Mouse (Mus musculus): ENCODE results near the gene Lancl1. TPM values are rescaled to one million over a fixed set of nuclear protein-coding genes. Genes with fewer than 3 reads are reported as not detected.

The Lancl1 gene
- polyA plus RNA-seq (2014; fragmentation: Nextera tagmentation; extraction: Ambion mirVana): 75.4 and 85.7 TPM in 2 replicates

DNA sequence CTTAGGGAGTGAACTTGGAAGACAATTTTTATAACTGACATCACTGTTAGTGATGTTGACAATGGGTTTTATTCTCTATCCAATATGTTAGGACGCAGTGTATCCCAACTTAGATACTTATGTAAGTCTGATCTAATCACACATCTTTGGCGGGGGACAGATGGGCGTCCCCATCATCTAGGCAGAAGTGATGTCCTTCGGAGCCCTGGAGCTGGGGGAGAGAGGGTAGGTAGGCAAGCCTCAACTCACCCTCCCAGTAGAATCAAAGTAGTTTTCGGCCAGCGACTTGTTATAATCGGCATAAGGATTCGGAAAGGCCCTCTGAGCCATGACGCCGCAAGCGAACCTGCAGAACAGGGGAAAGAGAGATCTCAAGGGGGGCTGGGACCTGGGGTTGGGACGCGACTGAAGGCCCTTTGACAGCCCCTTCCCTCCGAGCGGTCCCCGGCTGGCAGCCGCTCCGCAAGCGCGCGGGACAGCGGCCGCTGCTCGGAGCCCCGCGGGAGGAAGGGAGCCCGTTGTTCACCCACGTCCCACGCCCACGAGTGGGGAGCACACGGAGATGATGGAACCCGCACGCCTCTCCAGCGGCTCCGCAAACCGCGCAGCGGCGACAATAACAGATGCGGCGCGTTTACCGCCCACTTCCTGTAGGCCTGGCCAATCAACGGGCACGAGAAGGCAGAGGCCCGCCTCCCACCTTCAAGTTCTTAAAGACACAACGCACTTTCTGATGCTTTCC is at the start of gene Lancl1:
Lancl1 (minus strand) TSS at position 627 of the 742 bp plus-strand sequence.
- Histone ChIP-seq H3K4me3 (ENCODE audit: low read depth, low read length) (peak within 1 kb of the TSS; percentile 90), H3K4me1 (replicated peaks; ENCODE audit: control insufficient read depth, insufficient read depth, low read length) (peaks cover 4% of the 10 kb centered on the region; the same call in 1 of the 2 replicates), H3K27me3 (ENCODE audit: control insufficient read depth, insufficient read depth, low read length) (no peaks in the 10 kb centered on the region), H3K27ac (ENCODE audit: low read depth, low read length) (no peak within 1 kb of the TSS), H3K9me3 (ENCODE audit: control insufficient read depth, low read length) (no peaks in the 10 kb centered on the region), H3K36me3 (ENCODE audit: control insufficient read depth, insufficient read depth, low read length) (no peaks in the 10 kb centered on the region; the same call in 1 of the 2 replicates), H3K4me2 (ENCODE audit: low read depth, low read length, severe bottlenecking) (peak within 1 kb of the TSS; percentile 60), H3K9ac (ENCODE audit: low read length) (peak within 1 kb of the TSS; percentile 58)
- under 1% methylated on average over 42 of the region's 47 CpGs for WGBS
- DNase-seq (ENCODE audit: low spot score) (peak; percentile 92), ATAC-seq (replicated peaks; ENCODE audit: low FRiP score) (peak; percentile 98)

GRCm38 (mm10) chr1:67079146-67079545 is 40.5 kb upstream of the Lancl1 start:
- H3K36me3 ChIP-seq (ENCODE audit: control insufficient read depth, insufficient read depth, low read length): no peaks in the 10 kb centered on the region
- no peak overlapping the region for H3K9ac ChIP-seq (ENCODE audit: low read length)
- DNase-seq (ENCODE audit: low spot score) (no peak), ATAC-seq (replicated peaks; ENCODE audit: low FRiP score) (no peak)
- WGBS: 85% methylated on average over 7 of the region's 7 CpGs
- H3K4me1 ChIP-seq (replicated peaks; ENCODE audit: control insufficient read depth, insufficient read depth, low read length): no peaks in the 10 kb centered on the region
- no peak overlapping the region for H3K4me3 ChIP-seq (ENCODE audit: low read depth, low read length)
- no peaks in the 10 kb centered on the region for H3K27me3 ChIP-seq (ENCODE audit: control insufficient read depth, insufficient read depth, low read length)
- H3K27ac ChIP-seq (ENCODE audit: low read depth, low read length): no peak overlapping the region
- H3K9me3 ChIP-seq (ENCODE audit: control insufficient read depth, low read length): no peaks in the 10 kb centered on the region
- no peak overlapping the region for H3K4me2 ChIP-seq (ENCODE audit: low read depth, low read length, severe bottlenecking)

DNA sequence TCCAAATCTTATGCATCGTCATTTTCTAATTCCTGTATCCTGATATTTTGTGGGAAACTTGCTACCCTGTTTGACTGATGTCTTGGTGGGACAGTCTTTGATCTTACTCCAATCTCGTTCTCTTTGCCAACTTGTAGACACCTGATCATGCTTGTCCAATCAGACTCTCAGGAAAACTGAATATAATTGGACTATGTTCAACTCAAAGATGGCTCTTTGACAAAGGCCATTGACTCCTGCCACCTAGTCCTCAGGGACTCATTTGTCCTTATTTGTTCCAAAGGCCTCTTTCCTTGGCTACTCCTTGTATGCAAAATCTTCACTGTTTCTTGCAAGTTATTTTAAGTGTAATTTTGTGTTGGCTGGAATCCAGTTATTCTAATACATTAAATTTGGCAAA is 40.0 kb upstream of the Lancl1 start:
- no peak for DNase-seq (ENCODE audit: low spot score)
- no peak for ATAC-seq (replicated peaks; ENCODE audit: low FRiP score)
- Histone ChIP-seq H3K27me3 (ENCODE audit: control insufficient read depth, insufficient read depth, low read length) (no peaks in the 10 kb centered on the region), H3K4me1 (replicated peaks; ENCODE audit: control insufficient read depth, insufficient read depth, low read length) (no peaks in the 10 kb centered on the region), H3K36me3 (ENCODE audit: control insufficient read depth, insufficient read depth, low read length) (no peaks in the 10 kb centered on the region), H3K9ac (ENCODE audit: low read length) (no peak overlapping the region), H3K4me2 (ENCODE audit: low read depth, low read length, severe bottlenecking) (no peak overlapping the region), H3K9me3 (ENCODE audit: control insufficient read depth, low read length) (no peaks in the 10 kb centered on the region), H3K27ac (ENCODE audit: low read depth, low read length) (no peak overlapping the region), H3K4me3 (ENCODE audit: low read depth, low read length) (no peak overlapping the region)
- 85% methylated on average over 2 of the region's 2 CpGs for WGBS

- Histone ChIP-seq H3K36me3 (ENCODE audit: control insufficient read depth, insufficient read depth, low read length) (no peaks in the 10 kb centered on the region), H3K9ac (ENCODE audit: low read length) (no peak overlapping the region), H3K27ac (ENCODE audit: low read depth, low read length) (no peak overlapping the region), H3K27me3 (ENCODE audit: control insufficient read depth, insufficient read depth, low read length) (no peaks in the 10 kb centered on the region), H3K4me1 (replicated peaks; ENCODE audit: control insufficient read depth, insufficient read depth, low read length) (no peaks in the 10 kb centered on the region), H3K4me3 (ENCODE audit: low read depth, low read length) (no peak overlapping the region), H3K9me3 (ENCODE audit: control insufficient read depth, low read length) (no peaks in the 10 kb centered on the region), H3K4me2 (ENCODE audit: low read depth, low read length, severe bottlenecking) (no peak overlapping the region)
- ATAC-seq (replicated peaks; ENCODE audit: low FRiP score) (no peak), DNase-seq (ENCODE audit: low spot score) (no peak)
- WGBS: 82% methylated on average over 2 of the region's 2 CpGs
Observed at GRCm38 (mm10) chr1:67077739-67078138, 39.1 kb upstream of the Lancl1 start.

- Histone ChIP-seq H3K27me3 (ENCODE audit: control insufficient read depth, insufficient read depth, low read length) (no peaks in the 10 kb centered on the region), H3K4me3 (ENCODE audit: low read depth, low read length) (no peak overlapping the region), H3K9ac (ENCODE audit: low read length) (no peak overlapping the region), H3K4me1 (replicated peaks; ENCODE audit: control insufficient read depth, insufficient read depth, low read length) (no peaks in the 10 kb centered on the region), H3K27ac (ENCODE audit: low read depth, low read length) (no peak overlapping the region), H3K9me3 (ENCODE audit: control insufficient read depth, low read length) (no peaks in the 10 kb centered on the region), H3K36me3 (ENCODE audit: control insufficient read depth, insufficient read depth, low read length) (no peaks in the 10 kb centered on the region), H3K4me2 (ENCODE audit: low read depth, low read length, severe bottlenecking) (no peak overlapping the region)
- WGBS: 74% methylated on average over 1 of the region's 1 CpGs
- DNase-seq (ENCODE audit: low spot score) (no peak), ATAC-seq (replicated peaks; ENCODE audit: low FRiP score) (no peak)
Observed at GRCm38 (mm10) chr1:67067561-67067960, 28.9 kb upstream of the Lancl1 start.

DNA sequence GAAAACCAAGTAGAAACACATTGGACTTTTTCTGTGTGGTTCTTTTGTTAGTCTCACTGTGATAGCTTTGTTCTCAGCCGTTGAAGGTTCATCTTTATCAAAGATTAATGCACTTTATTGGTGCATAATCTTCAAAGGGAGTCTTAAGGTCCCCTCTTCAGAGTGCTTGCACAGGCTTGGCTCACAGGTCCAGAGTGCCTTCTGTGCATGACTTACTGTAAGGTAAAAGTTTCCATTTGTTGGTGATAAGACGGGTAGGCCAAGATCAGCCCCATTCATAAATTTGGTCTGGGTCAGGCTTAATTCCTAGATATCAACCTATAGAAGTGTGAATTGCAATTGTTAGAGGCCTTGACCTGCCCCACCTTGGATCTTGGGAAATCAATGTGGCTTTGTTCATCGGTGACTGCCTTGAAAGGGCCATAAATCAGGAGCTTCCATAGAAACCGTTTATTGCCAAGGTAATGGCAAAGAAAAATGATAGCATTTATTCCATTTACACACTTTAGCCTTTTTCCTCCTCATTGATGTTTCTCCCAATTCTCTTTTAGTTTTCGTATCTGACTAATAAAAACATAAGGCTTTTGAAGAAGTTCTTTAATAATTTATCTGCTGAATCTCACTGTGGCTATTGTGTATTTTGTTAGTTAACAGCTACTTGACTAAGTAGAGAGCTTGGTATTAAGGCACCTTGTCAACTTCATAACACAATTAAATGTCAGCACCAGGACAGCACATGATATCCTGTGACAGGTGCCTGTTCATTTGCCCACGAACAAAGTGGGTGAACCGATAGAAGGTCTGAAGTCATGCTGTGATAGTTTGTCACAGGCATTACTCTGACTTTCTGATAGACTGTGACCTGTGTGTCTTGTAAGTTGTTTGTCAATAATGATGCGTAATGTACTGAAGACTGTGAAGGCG is 26.9 kb upstream of the Lancl1 start:
- Histone ChIP-seq H3K9me3 (ENCODE audit: control insufficient read depth, low read length) (no peaks in the 10 kb centered on the region), H3K4me2 (ENCODE audit: low read depth, low read length, severe bottlenecking) (no peak overlapping the region), H3K4me1 (replicated peaks; ENCODE audit: control insufficient read depth, insufficient read depth, low read length) (no peaks in the 10 kb centered on the region), H3K36me3 (ENCODE audit: control insufficient read depth, insufficient read depth, low read length) (no peaks in the 10 kb centered on the region), H3K4me3 (ENCODE audit: low read depth, low read length) (no peak overlapping the region), H3K27me3 (ENCODE audit: control insufficient read depth, insufficient read depth, low read length) (no peaks in the 10 kb centered on the region), H3K9ac (ENCODE audit: low read length) (no peak overlapping the region), H3K27ac (ENCODE audit: low read depth, low read length) (no peak overlapping the region)
- no peak for ATAC-seq (replicated peaks; ENCODE audit: low FRiP score)
- DNase-seq (ENCODE audit: low spot score): no peak
- WGBS: 88% methylated on average over 9 of the region's 9 CpGs

- no peak overlapping the region for H3K4me2 ChIP-seq (ENCODE audit: low read depth, low read length, severe bottlenecking)
- no peaks in the 10 kb centered on the region for H3K9me3 ChIP-seq (ENCODE audit: control insufficient read depth, low read length)
- H3K4me1 ChIP-seq (replicated peaks; ENCODE audit: control insufficient read depth, insufficient read depth, low read length): no peaks in the 10 kb centered on the region
- DNase-seq (ENCODE audit: low spot score): peak; percentile 72
- no peak overlapping the region for H3K4me3 ChIP-seq (ENCODE audit: low read depth, low read length)
- WGBS: 10% methylated on average over 7 of the region's 7 CpGs
- H3K9ac ChIP-seq (ENCODE audit: low read length): no peak overlapping the region
- H3K36me3 ChIP-seq (ENCODE audit: control insufficient read depth, insufficient read depth, low read length): no peaks in the 10 kb centered on the region
- no peaks in the 10 kb centered on the region for H3K27me3 ChIP-seq (ENCODE audit: control insufficient read depth, insufficient read depth, low read length)
- ATAC-seq (replicated peaks; ENCODE audit: low FRiP score): peak; percentile 87
- H3K27ac ChIP-seq (ENCODE audit: low read depth, low read length): no peak overlapping the region
Observed at GRCm38 (mm10) chr1:67061456-67062085, 22.9 kb upstream of the Lancl1 start.

DNA sequence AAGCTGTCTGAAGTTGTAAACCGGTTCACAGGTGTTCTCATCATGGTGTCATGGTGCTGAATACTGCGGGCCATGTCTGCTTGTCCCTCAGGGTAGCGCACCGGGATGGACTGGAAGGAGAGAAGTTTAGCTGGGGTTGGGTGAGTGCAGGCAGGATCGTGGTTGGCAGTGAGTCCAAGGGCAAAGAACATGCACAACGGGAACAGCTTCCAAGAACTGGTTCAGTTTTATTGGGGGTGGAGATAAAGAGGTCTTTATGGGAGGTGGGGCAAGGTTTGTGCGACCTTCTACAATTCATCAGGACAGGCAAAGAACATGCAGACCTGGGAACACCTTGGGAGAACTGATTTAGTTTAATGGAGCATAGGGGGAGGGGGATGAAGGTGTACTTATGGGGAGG is 17.1 kb upstream of the Lancl1 start:
- Histone ChIP-seq H3K4me1 (replicated peaks; ENCODE audit: control insufficient read depth, insufficient read depth, low read length) (no peaks in the 10 kb centered on the region), H3K27me3 (ENCODE audit: control insufficient read depth, insufficient read depth, low read length) (no peaks in the 10 kb centered on the region), H3K27ac (ENCODE audit: low read depth, low read length) (no peak overlapping the region), H3K36me3 (ENCODE audit: control insufficient read depth, insufficient read depth, low read length) (no peaks in the 10 kb centered on the region), H3K9ac (ENCODE audit: low read length) (no peak overlapping the region), H3K9me3 (ENCODE audit: control insufficient read depth, low read length) (no peaks in the 10 kb centered on the region), H3K4me2 (ENCODE audit: low read depth, low read length, severe bottlenecking) (no peak overlapping the region), H3K4me3 (ENCODE audit: low read depth, low read length) (no peak overlapping the region)
- WGBS: 93% methylated on average over 7 of the region's 7 CpGs
- ATAC-seq (replicated peaks; ENCODE audit: low FRiP score): no peak
- DNase-seq (ENCODE audit: low spot score): no peak

Data from forebrain, embryonic 11.5 days (tissue).